Mouse (Mus musculus) limb, embryonic 10.5 days (tissue): Measurements from ENCODE around the gene Itpr2. TPM values are rescaled to one million over a fixed set of nuclear protein-coding genes. Genes with fewer than 3 reads are reported as not detected.

Source experiments
- DNase-seq: peaks from one replicate; pipeline ENCODE4 v3.0.0-alpha.2; 2017; ENCODE audit warnings: low spot score
- H3K27ac ChIP-seq: fragments of 300-500 bp; sonication (generic); 2 replicates; pipeline ENCODE4 v1.5.1; 2016; ENCODE audit warnings: mild to moderate bottlenecking
- H3K27me3 ChIP-seq: fragments of 300-500 bp; sonication (generic); 2 replicates; pipeline ENCODE4 v1.6.1; 2016; ENCODE audit warnings: low read depth, mild to moderate bottlenecking; ENCODE audit not compliant: poor library complexity, severe bottlenecking
- H3K36me3 ChIP-seq: fragments of 300-500 bp; sonication (generic); 2 replicates; pipeline ENCODE4 v1.6.1; 2016; ENCODE audit warnings: mild to moderate bottlenecking, moderate library complexity
- H3K4me1 ChIP-seq: fragments of 300-500 bp; sonication (generic); 2 replicates; pipeline ENCODE4 v1.6.1; 2016
- H3K4me3 ChIP-seq: fragments of 300-500 bp; sonication (generic); 2 replicates; pipeline ENCODE4 v1.5.1; 2016; ENCODE audit warnings: mild to moderate bottlenecking, moderate library complexity
- H3K9me3 ChIP-seq: fragments of 300-500 bp; sonication (generic); replicated peaks from 2 replicates; pipeline ENCODE4 v1.6.1; 2016; ENCODE audit warnings: mild to moderate bottlenecking
- WGBS: fragments of 180-500 bp; shearing (Covaris S2); methylation state at CpG from one replicate; pipeline ENCODE4 v1.1.7; 2016; 5-methylcytosine and 5-hydroxymethylcytosine counted together
- polyA plus RNA-seq: library from polyadenylated mRNA; unstranded; fragments of >200 nt; fragmentation: Nextera tagmentation; extraction: Ambion mirVana; gene quantifications from 2 replicates; pipeline ENCODE4 v1.2.1, GENCODE M21; 2016

The Itpr2 gene
- polyA plus RNA-seq: 3.7 and 3.8 TPM in 2 replicates

- peaks cover 32% of the 10 kb centered on the region for H3K27me3 ChIP-seq
- H3K9me3 ChIP-seq: no peaks in the 10 kb centered on the region
- DNase-seq: peak; percentile 88
- peak within 1 kb of the TSS; percentile 77 for H3K4me3 ChIP-seq
- peak within 1 kb of the TSS; percentile 82 for H3K27ac ChIP-seq
- peaks cover 28% of the 10 kb centered on the region for H3K4me1 ChIP-seq
- WGBS: under 1% methylated on average over 69 of the region's 70 CpGs
- no peaks in the 10 kb centered on the region for H3K36me3 ChIP-seq
Observed at GRCm38 (mm10) chr6:146501866-146502804, at the start of gene Itpr2. Gene Itpr2 (minus strand): TSS chr6:146502223.

DNA sequence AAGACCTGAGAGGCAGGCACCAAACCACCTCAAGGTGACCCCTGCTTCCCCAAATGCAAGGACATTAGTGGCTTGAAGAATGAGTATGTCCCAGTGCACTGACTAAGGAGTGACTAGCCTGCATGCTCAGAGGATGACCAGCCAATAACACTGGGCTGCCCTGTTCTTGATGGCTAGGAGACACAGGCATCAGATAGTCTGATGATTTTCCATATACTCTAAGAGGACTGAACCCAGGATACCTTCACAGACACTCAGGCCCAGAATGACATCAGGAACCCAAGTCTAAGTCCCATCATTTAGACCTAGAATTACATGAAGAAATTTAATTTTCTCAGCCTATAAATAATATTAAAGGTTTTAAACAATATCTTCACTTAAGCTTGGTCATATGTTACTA, 49.3 kb upstream of the Itpr2 start:
- H3K9me3 ChIP-seq: no peaks in the 10 kb centered on the region
- no peaks in the 10 kb centered on the region for H3K27me3 ChIP-seq
- H3K36me3 ChIP-seq: peaks cover 98% of the 10 kb centered on the region
- DNase-seq: no peak
- no peaks in the 10 kb centered on the region for H3K4me1 ChIP-seq
- no peak overlapping the region for H3K4me3 ChIP-seq
- no peak overlapping the region for H3K27ac ChIP-seq

DNA sequence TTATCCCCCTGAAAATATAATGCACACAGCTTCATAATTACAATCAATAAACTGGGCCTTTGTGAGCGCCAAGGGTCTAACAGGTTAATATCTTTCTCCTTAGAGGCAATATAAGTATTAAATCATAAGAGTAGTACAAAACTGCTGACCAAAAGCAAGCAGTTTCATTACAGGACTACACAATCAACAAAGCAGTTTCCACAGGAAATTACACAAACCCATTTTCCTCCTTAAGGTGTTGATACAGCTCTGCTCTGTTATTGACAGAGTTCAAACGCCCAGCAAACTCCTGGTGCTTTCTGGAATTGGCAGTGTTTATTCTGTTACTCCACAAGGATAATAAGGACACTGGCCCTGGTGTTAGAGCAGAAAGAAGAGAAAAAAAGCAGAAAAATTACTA, 48.4 kb upstream of the Itpr2 start:
- Histone ChIP-seq H3K27ac (no peak overlapping the region), H3K4me1 (no peaks in the 10 kb centered on the region), H3K9me3 (no peaks in the 10 kb centered on the region), H3K4me3 (no peak overlapping the region), H3K27me3 (no peaks in the 10 kb centered on the region), H3K36me3 (peaks cover 98% of the 10 kb centered on the region)
- 86% methylated on average over 2 of the region's 2 CpGs for WGBS
- no peak for DNase-seq

GRCm38 (mm10) chr6:146545289-146545865, 43.4 kb upstream of the Itpr2 start:
- Histone ChIP-seq H3K9me3 (no peaks in the 10 kb centered on the region), H3K4me3 (no peak overlapping the region), H3K4me1 (no peaks in the 10 kb centered on the region), H3K36me3 (peaks cover 51% of the 10 kb centered on the region), H3K27ac (no peak overlapping the region), H3K27me3 (no peaks in the 10 kb centered on the region)
- 86% methylated on average over 5 of the region's 5 CpGs for WGBS
- no peak for DNase-seq

- no peaks in the 10 kb centered on the region for H3K4me1 ChIP-seq
- no peak overlapping the region for H3K27ac ChIP-seq
- 93% methylated on average over 1 of the region's 1 CpGs for WGBS
- no peak for DNase-seq
- peaks cover 44% of the 10 kb centered on the region for H3K36me3 ChIP-seq
- H3K27me3 ChIP-seq: no peaks in the 10 kb centered on the region
- no peak overlapping the region for H3K4me3 ChIP-seq
- H3K9me3 ChIP-seq: no peaks in the 10 kb centered on the region
Observed at GRCm38 (mm10) chr6:146544622-146545021, 42.6 kb upstream of the Itpr2 start.

GRCm38 (mm10) chr6:146540386-146540785, 38.4 kb upstream of the Itpr2 start:
- Histone ChIP-seq H3K4me1 (0 out of 2 replicates have a peak, but pooled peaks cover 4% of the 10 kb centered on the region), H3K4me3 (no peak overlapping the region), H3K27me3 (no peaks in the 10 kb centered on the region), H3K27ac (no peak overlapping the region), H3K36me3 (peaks cover 3% of the 10 kb centered on the region; the same call in 1 of the 2 replicates), H3K9me3 (no peaks in the 10 kb centered on the region)
- WGBS: 91% methylated on average over 3 of the region's 3 CpGs
- no peak for DNase-seq

- Histone ChIP-seq H3K4me1 (0 out of 2 replicates have a peak, but pooled peaks cover 4% of the 10 kb centered on the region), H3K9me3 (no peaks in the 10 kb centered on the region), H3K36me3 (no peaks in the 10 kb centered on the region), H3K27ac (no peak overlapping the region), H3K27me3 (no peaks in the 10 kb centered on the region), H3K4me3 (no peak overlapping the region)
- WGBS: 64% methylated on average over 4 of the region's 4 CpGs
- no peak for DNase-seq
Observed at GRCm38 (mm10) chr6:146538661-146539060, 36.6 kb upstream of the Itpr2 start.

- no peak for DNase-seq
- Histone ChIP-seq H3K4me1 (0 out of 2 replicates have a peak, but pooled peaks cover 4% of the 10 kb centered on the region), H3K27me3 (no peaks in the 10 kb centered on the region), H3K9me3 (no peaks in the 10 kb centered on the region), H3K36me3 (no peaks in the 10 kb centered on the region), H3K27ac (no peak overlapping the region), H3K4me3 (no peak overlapping the region)
- 55% methylated on average over 2 of the region's 2 CpGs for WGBS
Observed at GRCm38 (mm10) chr6:146538071-146538470, 36.0 kb upstream of the Itpr2 start.

- Histone ChIP-seq H3K27ac (no peak overlapping the region), H3K9me3 (no peaks in the 10 kb centered on the region), H3K4me1 (0 out of 2 replicates have a peak, but pooled peaks cover 4% of the 10 kb centered on the region), H3K27me3 (no peaks in the 10 kb centered on the region), H3K36me3 (no peaks in the 10 kb centered on the region), H3K4me3 (no peak overlapping the region)
- DNase-seq: no peak
- WGBS: 65% methylated on average over 4 of the region's 4 CpGs
Observed at GRCm38 (mm10) chr6:146537111-146537510, 35.1 kb upstream of the Itpr2 start.

GRCm38 (mm10) chr6:146535501-146535900, 33.5 kb upstream of the Itpr2 start:
- 93% methylated on average over 5 of the region's 5 CpGs for WGBS
- no peak for DNase-seq
- Histone ChIP-seq H3K27ac (no peak overlapping the region), H3K36me3 (no peaks in the 10 kb centered on the region), H3K27me3 (no peaks in the 10 kb centered on the region), H3K4me1 (peaks cover 11% of the 10 kb centered on the region), H3K9me3 (no peaks in the 10 kb centered on the region), H3K4me3 (no peak overlapping the region)

DNA sequence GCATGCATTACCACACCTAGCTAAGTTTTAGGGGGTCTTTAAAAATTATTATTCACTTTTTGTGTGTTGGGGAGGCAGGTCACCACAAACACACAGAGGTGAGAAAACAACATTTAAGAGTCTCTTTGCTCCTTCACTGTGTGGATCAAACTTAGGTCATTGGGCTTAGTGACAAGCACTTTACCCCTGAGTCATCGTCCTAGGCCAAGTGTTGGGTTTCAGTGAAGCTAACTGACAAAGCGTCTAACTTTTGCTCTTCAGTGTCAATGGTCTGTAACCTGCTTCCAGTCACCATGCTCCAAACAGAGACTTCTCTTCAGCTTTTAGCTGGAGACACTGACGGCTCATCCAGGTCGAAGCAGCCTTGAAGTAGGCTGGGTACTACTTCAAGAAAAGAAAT, 31.1 kb upstream of the Itpr2 start:
- no peaks in the 10 kb centered on the region for H3K9me3 ChIP-seq
- no peak overlapping the region for H3K27ac ChIP-seq
- no peak for DNase-seq
- no peaks in the 10 kb centered on the region for H3K27me3 ChIP-seq
- H3K36me3 ChIP-seq: no peaks in the 10 kb centered on the region
- 91% methylated on average over 4 of the region's 4 CpGs for WGBS
- H3K4me1 ChIP-seq: peaks cover 20% of the 10 kb centered on the region
- no peak overlapping the region for H3K4me3 ChIP-seq

DNA sequence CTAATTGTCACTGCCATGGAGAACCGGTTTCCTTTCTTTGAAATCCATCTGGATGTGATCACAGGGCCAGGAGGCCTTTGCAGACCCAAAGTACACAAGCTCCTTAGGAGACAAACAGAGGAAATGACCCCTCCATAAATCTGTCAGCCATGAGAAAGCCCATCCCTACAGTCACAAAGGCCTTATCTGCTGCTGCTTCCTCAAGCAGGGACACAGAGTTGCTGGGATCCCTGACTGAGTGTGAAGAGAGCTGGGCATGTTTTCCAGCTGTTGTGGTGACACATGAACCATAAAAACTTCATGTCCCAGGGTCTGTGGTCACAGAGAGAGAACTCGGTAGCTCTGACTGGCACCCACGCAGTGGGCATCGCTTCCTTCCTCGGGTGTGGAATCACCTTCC, 28.7 kb upstream of the Itpr2 start:
- H3K27ac ChIP-seq: no peak overlapping the region

DNA sequence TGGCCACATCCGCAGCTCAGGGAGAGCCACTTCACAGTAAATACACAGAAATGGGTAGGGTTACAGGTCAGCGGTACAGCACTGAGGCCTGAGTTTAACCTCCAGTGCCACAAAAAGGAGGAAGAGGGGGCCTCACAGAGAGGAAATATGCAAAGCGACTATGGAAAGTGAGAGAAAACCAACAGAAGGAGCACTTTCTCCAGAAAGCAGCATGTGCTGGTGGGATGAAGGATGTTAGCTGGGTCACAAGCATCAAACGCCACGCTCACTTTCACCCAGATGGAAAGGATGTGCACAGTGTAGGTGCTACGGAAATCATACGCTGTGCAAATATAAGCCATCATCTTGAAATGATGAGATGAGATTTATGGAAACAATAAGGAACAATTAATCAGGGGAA, 28.3 kb upstream of the Itpr2 start:
- WGBS: 26% methylated on average over 7 of the region's 7 CpGs
- Histone ChIP-seq H3K27me3 (peaks cover 19% of the 10 kb centered on the region), H3K9me3 (no peaks in the 10 kb centered on the region), H3K27ac (no peak overlapping the region), H3K4me3 (no peak overlapping the region), H3K4me1 (peaks cover 16% of the 10 kb centered on the region), H3K36me3 (no peaks in the 10 kb centered on the region)
- no peak for DNase-seq

More for the DNA sequence above, 28.7 kb upstream of the Itpr2 start:
- Histone ChIP-seq H3K27me3 (peaks cover 19% of the 10 kb centered on the region), H3K9me3 (no peaks in the 10 kb centered on the region), H3K4me1 (peaks cover 16% of the 10 kb centered on the region), H3K36me3 (no peaks in the 10 kb centered on the region), H3K4me3 (no peak overlapping the region)
- peak; percentile 45 for DNase-seq
- WGBS: 22% methylated on average over 5 of the region's 5 CpGs
